Mouse (Mus musculus) lung, postnatal 36 days (tissue): ENCODE results near the gene Stat6.

Source experiments
- DNase-seq: peaks from one replicate; pipeline ENCODE4 v3.0.0; 2022; ENCODE audit warnings: mixed read lengths

The Stat6 gene

GRCm38 (mm10) chr10:127674794-127675522 lies 32.2 kb downstream of the Stat6 start:
- DNase-seq = peak; percentile 99

GRCm38 (mm10) chr10:127675859-127676398 lies 33.1 kb downstream of the Stat6 start:
- no peak for DNase-seq

GRCm38 (mm10) chr10:127676691-127677548 lies 34.1 kb downstream of the Stat6 start:
- DNase-seq = peak; percentile 95

GRCm38 (mm10) chr10:127677591-127678336 lies 35.0 kb downstream of the Stat6 start:
- DNase-seq = peak; percentile 88

- no peak for DNase-seq
Observed at GRCm38 (mm10) chr10:127679208-127679607, 36.4 kb downstream of the Stat6 start.

- no peak for DNase-seq
Observed at GRCm38 (mm10) chr10:127679881-127680280, 37.1 kb downstream of the Stat6 start.

GRCm38 (mm10) chr10:127682886-127683285 lies 40.1 kb downstream of the Stat6 start:
- no peak for DNase-seq

- no peak for DNase-seq
Observed at GRCm38 (mm10) chr10:127691053-127691452, 48.3 kb downstream of the Stat6 start.

GRCm38 (mm10) chr10:127694636-127695035 lies 51.9 kb downstream of the Stat6 start:
- peak; percentile 64 for DNase-seq

- DNase-seq = no peak
Observed at GRCm38 (mm10) chr10:127695775-127696174, 53.0 kb downstream of the Stat6 start.

- no peak for DNase-seq
Observed at GRCm38 (mm10) chr10:127698966-127699365, 56.2 kb downstream of the Stat6 start.

- no peak for DNase-seq
Observed at GRCm38 (mm10) chr10:127703299-127703698, 60.5 kb downstream of the Stat6 start.

- no peak for DNase-seq
Observed at GRCm38 (mm10) chr10:127704293-127704692, 61.5 kb downstream of the Stat6 start.

- DNase-seq = no peak
Observed at GRCm38 (mm10) chr10:127704766-127705220, 62.0 kb downstream of the Stat6 start, which contains the start of gene Myo1a. Gene Myo1a (plus strand): TSS chr10:127705170.

- DNase-seq = no peak
Observed at GRCm38 (mm10) chr10:127705783-127706182, 63.0 kb downstream of the Stat6 start.

GRCm38 (mm10) chr10:127707721-127708120 lies 64.9 kb downstream of the Stat6 start:
- peak; percentile 30 for DNase-seq

- no peak for DNase-seq
Observed at GRCm38 (mm10) chr10:127708850-127709370, 66.1 kb downstream of the Stat6 start.

GRCm38 (mm10) chr10:127710331-127710730 lies 67.5 kb downstream of the Stat6 start:
- DNase-seq = no peak
